Mouse (Mus musculus): ENCODE data around the gene Gnl3.

Gnl3 gene

DNA sequence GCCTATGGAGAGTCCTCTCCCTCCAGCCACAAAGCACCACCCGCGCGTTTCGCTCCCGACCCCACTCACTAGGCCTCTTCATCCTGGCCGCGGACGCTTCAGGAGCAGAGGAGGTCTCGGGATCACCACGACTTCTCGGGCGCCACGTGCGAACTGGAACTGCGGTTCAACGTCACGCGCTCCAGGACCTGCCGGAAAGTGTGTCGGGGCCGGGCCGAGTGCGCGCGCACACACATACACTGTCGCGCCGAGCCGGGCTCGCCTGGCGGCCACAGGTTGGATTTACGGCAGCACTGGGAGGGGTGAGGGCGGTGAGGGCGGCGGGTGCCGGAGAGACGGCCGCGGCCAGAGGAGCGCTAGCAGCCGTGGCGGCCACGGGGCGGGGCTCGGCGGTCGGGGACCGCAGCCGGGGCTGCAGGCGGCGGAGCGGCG, at the start of gene Gnl3, which contains the start of gene Pbrm1:
Gene Gnl3 (minus strand): TSS at position 293 of the 432 bp plus-strand sequence.
Gene Pbrm1 (plus strand): TSS at position 279 of the 432 bp plus-strand sequence.
- DNase-seq: peak; percentile 96 to 97

DNA sequence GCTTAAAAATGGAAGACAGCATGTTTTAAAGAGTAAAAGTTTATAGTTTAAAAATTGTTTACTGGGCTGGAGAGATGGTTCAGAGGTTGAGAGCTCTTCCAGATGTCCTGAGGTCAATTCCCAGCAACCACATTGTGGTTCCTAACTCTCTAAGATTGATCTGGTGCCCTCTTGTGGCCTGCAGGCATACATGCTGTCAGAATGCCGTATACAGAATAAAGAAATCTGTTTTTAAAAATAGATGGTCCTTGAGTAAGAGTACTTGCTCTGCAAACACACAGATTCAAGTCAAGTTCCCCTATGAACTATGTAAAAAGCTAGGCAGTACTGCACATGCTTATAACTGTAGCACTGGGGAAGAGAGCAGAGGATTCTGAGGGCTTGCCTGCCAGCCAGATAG, 43.3 kb upstream of the Gnl3 start:
- peak in 1 of 2 experiments; percentile 17 for DNase-seq

DNA sequence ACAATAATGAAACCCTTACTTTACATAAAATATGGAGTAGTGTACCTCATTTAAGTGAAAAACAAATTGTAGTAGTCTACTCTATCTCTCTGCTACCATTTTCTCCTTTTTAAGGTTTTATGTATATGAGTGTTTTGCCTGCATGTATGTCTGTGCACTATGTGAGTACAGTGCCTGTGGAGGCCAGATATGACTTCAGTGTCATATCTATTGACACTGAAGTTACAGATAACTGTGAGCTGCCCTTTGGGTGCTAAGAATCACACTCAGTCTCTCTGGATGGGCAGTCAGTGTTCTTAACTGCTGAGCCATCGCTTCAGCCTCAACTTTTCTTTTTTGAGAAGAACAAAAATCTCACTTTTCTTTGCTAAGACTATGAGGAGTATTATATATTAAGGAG, 26.9 kb upstream of the Gnl3 start:
- no peak for DNase-seq

DNA sequence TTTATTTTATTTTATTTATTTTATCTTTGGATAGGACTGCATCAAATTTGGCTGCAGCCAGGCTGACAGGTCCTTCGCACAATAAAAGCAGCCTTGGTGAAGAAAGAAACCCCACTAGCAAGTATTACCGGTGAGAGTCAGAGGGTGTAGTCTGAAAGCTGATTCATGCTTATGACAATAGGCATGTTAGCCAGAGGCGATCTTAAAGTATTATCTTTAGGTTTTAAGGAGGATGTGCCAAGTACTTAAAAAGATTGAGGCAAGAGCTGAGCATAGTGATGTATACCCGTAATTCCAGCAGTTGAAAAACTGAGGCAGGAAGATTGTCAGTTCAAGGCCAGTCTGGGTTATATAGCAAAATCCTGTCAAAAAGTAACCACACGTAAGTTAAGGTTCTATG, 26.3 kb upstream of the Gnl3 start:
- no peak for DNase-seq

DNA sequence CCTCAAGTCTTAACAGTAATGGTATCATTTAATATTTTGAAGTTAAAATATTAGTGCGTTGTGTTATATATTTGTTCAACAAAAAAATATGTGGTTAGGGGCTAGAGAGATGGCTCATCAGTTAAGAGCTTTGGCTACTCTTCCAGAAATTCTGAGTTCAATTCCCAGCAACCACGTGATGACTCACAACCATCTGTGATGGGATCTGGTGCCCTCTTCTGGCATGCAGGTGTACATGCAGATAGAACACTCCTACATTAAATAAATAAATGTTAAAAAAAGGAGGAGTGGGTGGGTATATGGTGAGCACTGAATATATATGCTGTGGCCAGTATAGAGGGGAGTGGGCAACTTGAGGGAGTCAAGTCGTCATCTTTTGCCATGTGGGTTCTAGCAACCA, 6.8 kb upstream of the Gnl3 start:
- peak in 1 of 2 experiments; percentile 21 for DNase-seq

DNA sequence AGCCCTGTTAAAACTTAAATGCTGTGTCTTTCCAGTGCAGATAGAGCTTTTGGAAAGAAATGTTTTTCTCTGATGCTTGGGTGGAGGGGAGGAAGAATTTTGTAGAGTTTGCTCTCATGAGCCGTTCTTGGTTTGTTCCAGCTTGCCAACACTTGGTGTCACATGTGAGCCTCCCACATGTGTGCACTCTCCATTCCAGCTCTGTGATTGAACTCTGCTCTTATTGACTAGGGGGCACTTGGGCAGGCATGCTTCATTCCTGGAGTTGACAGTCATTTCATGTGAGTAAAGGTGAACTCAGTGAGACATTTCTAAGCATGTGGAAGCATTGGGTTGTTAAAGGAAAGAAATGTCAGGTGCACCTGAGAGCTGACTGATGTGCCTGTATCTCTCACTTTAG, 3.6 kb upstream of the Gnl3 start:
- DNase-seq: no peak

DNA sequence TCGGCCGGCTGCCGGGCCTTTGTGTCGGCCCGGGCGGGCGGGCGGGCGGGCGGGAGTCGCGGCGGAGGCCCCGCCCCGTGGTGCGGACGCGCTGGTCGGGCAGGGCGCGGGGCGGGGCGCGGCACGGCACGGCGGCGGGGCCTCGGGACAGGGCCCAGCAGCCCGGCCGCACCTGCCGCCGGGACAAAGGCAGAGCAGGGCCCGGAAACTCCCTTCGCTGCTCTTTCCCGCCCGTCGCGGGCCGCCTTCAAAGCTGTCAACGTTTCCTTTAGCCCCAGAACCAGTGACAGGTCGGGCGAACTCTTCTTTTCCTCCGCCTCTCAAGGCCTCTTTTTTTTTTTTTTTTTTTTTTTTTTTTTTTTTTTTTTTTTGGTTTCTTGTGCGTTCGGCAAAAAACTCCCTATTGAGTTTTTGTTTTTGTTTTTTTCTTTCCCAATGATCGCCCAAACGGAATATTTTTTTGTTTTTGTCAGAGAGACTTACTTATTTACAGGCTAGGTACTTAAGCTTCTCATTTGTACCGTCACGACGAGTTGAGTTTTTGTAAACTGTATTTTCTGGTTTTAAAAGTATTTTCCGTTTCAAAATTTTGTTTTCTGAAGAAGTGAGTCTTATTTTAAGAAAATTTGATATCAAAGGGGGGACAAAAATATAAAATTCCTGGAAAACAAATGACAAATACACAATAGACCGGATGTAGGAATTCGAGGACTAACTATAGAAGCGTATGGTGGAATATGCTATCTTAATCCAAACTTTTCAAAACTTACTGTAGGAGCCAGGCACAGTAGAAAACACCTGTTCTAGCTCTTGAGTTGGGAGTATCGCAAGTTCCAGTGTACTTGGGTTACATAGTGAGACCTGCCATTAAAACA, 616 bp upstream of the Gnl3 start:
- DNase-seq: peak; percentile 78

DNA sequence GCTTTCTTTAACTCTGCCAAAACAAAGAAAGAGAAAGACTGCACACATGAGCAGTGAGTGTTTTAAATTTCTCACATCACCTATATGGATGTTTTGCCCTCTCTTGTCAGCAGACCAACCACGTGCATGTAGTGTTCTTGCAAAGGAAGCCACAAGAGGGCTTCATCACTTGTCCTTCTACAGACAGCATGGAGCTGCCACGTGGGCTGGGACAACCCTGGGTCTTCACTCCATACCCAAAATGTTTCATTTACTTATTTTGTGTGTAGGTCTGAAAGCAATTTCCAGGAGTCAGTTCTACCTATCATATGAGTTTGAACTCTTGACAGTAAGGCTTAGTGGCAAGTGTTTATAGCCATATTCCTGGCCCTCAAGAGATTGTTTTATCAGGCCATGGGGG, 1.1 kb downstream of the Gnl3 start:
- no peak for DNase-seq

DNA sequence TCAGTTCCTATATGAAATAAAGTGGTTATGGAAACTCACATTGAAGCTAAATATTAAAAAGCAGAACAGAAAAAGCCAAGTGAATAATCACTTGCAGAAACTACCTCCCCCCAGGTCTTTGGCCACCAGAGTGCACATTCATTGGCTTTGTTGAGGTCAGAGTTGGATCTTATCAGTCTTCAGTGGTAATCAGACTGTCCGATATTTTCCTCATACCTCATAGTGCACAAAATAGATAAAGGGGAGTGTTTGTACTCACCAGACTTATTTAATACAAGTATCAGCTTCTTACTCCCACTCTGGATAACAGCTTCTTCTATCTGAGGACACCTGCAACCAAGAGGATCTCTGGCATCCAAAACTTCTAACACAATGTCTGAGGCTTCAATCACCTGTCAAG, 2.9 kb downstream of the Gnl3 start:
- no peak for DNase-seq

DNA sequence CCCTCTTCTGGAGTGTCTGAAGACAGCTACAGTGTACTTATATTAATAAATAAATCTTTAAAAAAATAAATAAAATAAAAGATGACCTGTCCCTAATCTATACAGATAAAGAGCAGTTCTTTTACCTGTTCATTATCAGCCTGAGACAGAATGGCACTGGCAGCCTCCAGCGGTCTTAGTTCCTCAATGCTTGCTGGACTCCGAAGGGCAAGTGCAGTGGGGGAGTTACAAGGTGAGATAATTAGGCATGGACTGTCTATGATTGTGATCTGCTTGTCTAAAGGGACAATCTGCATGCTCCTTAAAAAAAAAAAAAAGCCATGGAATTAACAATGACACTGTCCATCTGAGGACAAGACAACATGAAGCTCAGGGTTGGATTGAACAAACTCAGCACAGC, 5.0 kb downstream of the Gnl3 start:
- no peak for DNase-seq

DNA sequence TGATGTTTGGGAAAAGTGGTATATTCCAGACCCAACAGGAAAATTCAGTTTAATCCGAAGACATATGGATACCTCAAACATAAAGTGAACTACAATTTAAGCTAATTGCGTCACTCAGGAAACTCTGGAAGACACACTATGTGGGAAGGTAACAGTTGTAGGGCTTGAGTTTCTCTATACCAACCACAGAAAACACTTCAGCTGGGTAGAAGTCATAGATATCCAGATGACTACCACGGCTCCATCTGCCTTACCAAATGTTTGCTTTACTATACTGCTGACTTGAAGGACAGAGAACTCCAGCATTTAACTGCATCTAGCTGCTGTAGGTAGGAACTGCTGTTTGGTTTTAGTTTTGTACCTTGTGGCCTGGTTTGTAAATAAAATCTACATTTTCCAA, 7.4 kb downstream of the Gnl3 start:
- no peak for DNase-seq

DNA sequence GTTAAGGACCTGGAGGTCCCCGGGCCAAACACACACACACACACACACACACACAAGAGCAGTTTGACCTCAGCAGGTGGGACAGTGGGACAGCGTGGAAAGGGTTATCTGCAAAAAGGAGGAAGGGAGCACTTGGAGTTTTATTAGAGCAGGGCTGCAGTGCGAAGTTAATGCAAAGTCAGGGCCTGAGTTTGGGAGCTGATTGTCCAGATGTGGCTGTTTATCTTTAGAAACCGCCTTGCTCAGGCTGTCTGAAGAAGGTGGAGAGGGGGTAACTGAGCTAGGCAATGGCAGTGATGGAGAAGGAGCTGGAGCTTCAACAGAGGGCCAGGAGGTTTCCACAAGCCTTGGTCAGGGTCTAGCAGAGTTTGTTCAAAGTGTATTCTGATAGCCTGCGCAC, 12.2 kb downstream of the Gnl3 start:
- no peak for DNase-seq

DNA sequence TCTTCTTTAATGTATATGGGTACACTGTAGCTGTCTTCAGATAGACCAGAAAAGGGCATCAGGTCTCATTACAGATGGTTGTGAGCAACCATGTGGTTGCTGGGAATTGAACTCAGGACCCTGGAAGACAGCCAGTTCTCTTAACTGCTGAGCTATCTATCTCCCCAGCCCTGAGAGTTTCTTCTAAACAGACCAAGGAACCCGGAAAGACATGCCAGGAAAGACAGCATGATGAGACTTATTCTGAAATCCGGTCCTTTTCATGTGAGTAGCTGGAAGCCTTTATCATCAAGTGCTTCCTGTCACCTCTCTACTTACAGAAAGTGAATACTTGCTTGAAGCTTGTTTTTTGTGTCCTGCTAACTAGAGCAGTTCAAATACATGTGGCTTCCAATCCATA, 14.4 kb downstream of the Gnl3 start:
- no peak for DNase-seq

DNA sequence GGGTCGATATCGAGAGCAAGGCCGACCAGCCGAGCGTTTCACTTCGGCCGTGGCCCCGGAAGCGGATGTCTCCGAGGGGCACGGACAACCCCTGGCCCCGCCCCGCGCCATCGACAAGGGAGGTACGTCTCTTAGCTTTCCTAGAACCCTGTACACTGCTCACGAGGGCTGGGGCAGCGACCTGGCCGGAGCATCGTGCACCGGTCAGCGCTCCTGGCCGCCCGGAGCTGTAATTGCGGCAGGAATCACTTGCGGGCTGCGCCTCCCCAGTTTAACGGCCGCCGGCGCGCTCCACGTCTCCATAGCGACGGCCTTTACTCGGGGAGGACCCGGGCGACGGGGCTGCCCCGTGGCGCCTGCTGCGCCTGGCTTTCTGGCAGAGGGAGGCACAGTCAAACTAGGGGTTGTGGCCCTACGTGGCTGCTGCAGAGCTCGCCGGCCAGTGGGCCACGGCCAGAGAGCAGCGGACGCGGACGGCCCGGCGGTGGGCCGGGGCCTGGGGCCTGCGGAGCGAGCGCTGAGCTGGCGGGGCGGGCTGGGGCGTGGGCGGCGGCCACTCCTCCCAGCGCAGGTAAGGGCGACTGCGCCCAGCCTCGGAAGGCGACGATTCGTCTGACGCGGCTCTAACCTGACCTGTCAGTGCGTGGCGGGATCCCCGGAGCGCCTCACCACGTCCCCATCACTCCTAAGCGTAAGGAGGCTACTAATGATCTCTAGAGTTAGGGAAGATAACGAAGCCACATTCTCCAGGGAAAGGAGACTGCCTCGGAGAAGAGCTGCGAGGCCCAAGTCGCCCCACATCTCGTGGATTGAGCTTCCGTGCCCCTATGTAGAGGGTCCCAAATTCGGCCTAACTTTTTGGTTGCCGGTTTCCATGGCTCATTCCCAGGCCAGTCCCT, 17.4 kb downstream of the Gnl3 start, which contains the start of the genes Glt8d1 and Spcs1:
Gene Glt8d1 (plus strand): TSS at position 94 of the 899 bp plus-strand sequence.
Gene Spcs1 (minus strand): TSS at position 366 of the 899 bp plus-strand sequence.
- peak; percentile 85 to 87 for DNase-seq

DNA sequence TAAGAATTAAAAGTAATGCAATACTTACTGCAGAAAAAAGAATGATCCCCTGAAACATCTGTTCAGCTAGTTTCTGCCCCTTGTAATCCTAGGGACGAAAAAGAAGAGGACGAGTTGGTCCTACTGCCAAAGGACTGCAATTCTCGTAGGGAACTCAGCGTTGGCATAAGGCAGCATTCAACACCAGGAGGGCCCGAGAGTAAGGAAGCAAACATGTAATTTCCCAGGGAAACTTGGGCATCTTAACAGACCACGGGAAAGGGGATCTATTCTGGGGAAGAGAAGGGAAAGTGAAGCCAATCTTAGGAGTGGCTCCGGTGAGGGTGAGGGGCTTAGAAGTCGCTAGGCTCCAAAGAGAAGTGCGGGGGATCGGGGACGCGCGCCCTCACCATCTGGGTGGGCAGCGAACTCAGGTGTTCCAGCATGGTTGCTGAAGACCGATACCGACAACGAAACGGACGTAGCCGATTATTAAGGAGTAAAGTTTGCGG, 18.1 kb downstream of the Gnl3 start:
- DNase-seq: peak in 1 of 2 experiments; percentile 3

DNA sequence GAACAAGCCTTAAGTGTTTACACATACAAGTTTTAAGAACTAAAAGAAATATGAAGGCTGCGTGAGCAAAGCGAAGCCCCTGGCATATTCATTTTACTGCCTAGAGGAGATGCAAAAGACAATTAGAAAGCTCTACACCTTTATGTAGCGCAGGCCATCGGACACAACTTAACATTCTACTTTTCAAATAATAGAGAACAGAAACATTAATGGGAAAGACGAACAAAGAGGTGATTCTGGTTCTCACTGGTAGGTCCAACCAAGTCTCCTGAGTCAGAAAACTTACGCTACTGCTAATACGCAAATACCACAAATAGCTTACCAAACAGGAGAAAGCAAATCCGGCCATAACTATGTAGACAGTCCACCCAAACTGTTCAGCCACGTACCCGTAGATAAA, 18.6 kb downstream of the Gnl3 start:
- DNase-seq: no peak

DNA sequence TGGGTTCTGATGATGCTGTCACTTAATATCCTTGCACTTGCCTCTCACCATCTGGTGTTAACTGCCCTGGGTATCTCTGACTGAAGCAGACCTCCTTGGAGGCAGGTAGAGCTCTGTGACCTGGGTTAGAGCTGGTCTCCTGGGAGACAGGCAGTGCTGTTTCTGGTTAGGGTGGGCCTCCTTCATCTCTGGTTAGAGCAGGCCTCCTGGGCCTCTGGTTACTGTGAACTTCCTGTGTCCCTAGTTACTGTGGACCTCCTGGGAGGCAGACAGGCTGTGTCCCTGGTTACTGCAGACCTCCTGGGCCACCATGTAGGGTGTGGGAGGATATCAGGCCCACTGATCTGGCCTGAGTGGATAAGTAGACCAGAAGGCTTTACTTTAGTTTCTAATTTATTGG, 22.5 kb downstream of the Gnl3 start:
- no peak for DNase-seq

DNA sequence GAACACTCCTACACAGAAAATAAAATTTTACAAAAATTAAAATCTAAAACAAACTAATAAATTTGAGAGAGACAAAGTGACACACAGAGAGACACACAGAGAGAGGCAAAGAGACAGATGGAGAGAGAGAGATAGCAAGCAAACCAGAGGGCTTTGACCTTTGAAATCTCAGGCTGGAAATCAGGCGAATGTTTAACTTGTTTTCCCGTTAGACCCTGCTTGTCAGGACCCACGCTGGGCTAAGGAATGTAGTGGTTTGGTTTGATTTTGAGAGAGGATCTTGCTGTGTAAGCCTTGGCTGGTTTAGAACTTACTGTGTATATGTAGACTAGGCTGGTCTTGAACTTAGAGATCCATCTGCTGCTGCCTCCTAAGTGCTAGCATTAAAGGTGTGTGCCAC, 42.7 kb downstream of the Gnl3 start:
- DNase-seq: no peak

DNA sequence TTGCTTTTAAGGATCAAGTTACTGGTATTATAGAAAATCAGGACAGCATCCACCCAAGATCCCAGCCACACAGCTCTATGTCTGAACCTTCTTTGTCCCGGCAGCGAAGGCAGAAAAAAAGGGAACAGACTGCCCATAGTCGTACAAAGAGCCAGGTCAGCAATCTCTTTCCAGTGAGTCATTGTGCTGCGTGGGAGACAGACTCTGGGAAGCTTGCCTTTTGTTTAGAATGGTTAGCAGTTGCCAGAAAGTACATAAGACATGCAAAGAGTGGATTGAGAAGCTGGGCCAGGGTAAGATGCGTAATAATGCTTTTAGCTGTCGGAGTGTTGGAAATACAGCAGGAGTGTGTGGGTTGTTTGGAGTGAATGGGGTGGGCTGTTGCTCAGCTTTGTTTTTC, 44.7 kb downstream of the Gnl3 start:
- peak in 1 of 2 experiments; percentile 8 for DNase-seq

All from lung, adult 18-20 months (tissue).